Mouse (Mus musculus) adrenal gland, postnatal 4 days (tissue): ENCODE measurements around the gene Frem3. TPM values are rescaled to one million over a fixed set of nuclear protein-coding genes. Genes with fewer than 3 reads are reported as not detected.
A peak's percentile ranks its signal among the peaks of the same experiment; 100 is the strongest.

ENCODE experiments used
- DNase-seq, 2 experiments: peaks; one replicate each; pipeline ENCODE4 v3.0.0; 2021 to 2022; ENCODE audit warnings: low spot score in 2 of 2, mixed read lengths in 2 of 2
- total RNA-seq, 2 experiments: library from RNA; stranded (reverse); gene quantifications; 2 replicates each; pipeline ENCODE4 v1.2.3; 2021

Gene Frem3
- total RNA-seq, 2 experiments from 2014 or later = 0.14 TPM; not detected in 1

- peak; percentile 11 to 43 for DNase-seq
Measured at GRCm38 (mm10) chr8:80688141-80688540, 77.3 kb downstream of the Frem3 start.

- DNase-seq = no peak
Measured at GRCm38 (mm10) chr8:80710670-80711400, 100.0 kb downstream of the Frem3 start.

GRCm38 (mm10) chr8:80714461-80714860, 103.6 kb downstream of the Frem3 start:
- no peak for DNase-seq

GRCm38 (mm10) chr8:80732326-80732725, 121.4 kb downstream of the Frem3 start:
- DNase-seq = no peak

GRCm38 (mm10) chr8:80738046-80738387, 127.1 kb downstream of the Frem3 start:
- no peak for DNase-seq

- DNase-seq = peak; percentile 5 to 30
Measured at GRCm38 (mm10) chr8:80738388-80739154, 127.7 kb downstream of the Frem3 start.

- peak; percentile 89 to 92 for DNase-seq
Measured at GRCm38 (mm10) chr8:80739155-80739924, 128.5 kb downstream of the Frem3 start, which contains the start of gene Smarca5. Smarca5 (minus strand) TSS chr8:80739497.

- no peak for DNase-seq
Measured at GRCm38 (mm10) chr8:80739932-80740331, 129.1 kb downstream of the Frem3 start.

Other genes with a start within 250 kb of the Frem3 start
- gene Gypa, start 117.3 kb upstream of the Frem3 start, total RNA-seq = 10 to 100 TPM; 10.5 to 20.9 TPM
- 10 to 100 TPM; 84.1 to 86.4 TPM for gene Smarca5, start 128.4 kb downstream of the Frem3 start, total RNA-seq